Mouse (Mus musculus) thymus, postnatal 14 days (tissue): ENCODE data around the gene Map2k7.

ENCODE experiments used
- DNase-seq: peaks from one replicate; pipeline ENCODE4 v3.0.0; 2021

The Map2k7 gene

DNA sequence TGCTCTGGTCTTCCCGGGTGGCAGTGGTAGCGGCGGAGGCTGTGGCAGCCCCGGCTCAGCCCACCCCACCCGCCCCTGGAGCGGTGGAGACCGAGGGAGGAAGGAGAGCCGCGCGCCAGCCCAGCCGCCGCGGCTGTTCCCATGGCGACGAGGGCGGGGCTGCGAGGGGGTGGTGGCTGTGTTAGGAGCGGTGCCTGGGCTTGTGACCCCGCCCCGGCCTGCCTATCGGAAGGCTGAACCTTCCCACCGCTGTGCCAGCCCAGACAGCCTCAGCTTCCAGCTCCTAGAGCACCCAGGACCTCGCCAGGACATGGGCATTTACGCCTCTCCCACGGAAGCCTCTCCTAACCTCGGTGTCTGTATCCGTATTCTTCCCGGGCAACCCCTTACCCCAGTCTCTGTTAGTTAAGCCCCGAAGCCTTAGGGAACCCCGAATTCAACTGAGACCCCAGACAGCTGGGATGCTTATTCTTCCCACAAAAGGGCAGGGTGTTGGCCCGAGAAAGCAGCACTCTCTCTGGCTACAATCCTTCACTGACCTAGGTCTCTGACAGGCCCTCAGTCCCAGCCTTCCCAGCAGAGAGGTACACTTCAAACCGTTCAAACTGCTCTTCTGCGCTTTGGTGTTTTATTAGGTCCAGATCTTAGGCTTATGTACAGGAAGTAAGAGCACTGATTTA lies 20.7 kb downstream of the Map2k7 start, which contains the start of gene Ctxn1:
Gene Ctxn1, minus strand, starts transcription at position 150 of the 680 bp plus-strand sequence.
- peak; percentile 99 for DNase-seq

DNA sequence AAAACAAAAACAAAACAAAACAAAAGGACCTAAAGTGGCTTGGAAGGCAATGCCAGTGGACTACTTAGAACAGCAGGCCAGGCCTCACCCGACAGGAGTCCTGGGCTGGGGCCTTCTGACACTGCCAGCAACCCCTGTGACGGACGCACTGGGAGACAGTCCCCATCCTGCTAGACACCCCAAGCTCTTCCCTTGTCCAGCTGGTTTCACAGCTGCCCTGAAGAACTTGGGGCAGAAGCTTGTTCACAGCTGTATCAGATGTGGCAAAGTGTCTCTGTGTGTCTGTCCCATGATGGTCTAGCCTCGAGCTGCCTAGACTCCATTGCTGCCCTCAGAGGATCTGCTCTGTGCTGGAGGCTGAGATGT lies 21.2 kb downstream of the Map2k7 start:
- no peak for DNase-seq

DNA sequence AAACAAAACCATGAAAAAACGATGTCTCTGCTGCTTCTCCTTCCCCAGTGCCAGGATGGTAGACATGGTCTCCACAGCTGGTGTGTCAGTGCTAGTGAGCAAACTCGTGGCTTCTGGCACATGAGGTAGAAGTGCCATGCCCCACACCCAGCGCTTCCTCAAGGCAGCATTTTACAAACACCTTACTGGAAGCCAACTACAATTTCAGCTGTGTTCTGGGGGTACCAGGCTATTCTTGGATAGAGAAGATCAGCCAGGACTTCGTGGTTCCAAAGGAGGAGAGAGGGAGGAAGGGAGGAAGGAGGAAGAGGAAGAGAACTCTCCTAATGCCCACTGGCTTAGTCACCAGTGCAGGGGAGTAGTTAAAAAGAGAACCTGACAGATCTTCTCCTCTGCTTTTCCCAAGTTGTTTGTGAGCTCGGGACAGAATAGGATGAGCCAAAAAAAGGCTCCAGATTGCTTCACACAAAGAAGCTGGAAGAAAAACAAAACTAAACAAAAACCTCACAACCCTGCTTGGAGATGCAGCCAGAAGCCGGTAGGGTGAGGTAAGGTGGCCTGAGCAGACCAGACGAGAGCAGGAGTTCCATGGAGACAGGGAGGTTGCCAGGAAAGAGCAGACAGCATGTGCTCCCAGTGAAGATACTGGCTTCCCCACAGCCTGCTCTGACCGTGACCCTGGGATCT lies 24.7 kb downstream of the Map2k7 start:
- DNase-seq: no peak

DNA sequence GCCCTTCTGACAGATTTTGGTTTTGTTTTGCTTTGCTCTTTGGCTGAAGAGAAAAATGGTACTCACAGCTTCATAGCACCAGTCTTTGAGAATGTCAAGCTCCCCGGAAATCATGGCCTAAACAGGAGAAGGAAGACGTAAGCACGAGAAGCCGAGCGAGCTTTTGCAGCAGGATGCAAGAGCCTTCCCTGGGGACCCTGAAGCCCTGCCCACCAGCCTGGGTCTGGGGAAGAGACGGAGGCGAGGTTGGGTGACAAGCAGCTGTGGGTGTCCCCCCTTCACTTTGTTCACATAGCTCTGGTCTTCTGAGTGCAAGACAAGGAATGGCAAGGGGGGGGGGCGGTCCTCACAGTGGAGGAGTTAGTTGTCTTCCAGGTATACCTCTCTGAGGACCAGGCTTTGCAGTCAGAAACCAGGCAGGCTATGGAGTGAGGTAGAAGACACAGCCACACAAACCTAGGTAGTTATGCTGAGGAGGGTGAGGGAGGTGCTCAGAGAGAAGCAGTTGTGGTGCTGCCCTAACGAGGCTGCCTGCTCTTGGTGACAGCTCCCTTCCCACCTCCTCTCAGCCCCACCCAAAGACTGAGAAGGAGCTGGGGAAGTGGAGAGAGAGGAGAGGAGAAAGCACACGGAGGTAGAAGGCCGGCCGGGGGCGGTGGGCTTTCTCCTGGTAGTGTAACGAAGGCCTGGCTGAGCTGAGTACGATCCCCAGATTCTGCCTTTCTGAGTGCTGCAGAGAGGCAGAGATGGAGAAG lies 26.8 kb downstream of the Map2k7 start:
- no peak for DNase-seq

DNA sequence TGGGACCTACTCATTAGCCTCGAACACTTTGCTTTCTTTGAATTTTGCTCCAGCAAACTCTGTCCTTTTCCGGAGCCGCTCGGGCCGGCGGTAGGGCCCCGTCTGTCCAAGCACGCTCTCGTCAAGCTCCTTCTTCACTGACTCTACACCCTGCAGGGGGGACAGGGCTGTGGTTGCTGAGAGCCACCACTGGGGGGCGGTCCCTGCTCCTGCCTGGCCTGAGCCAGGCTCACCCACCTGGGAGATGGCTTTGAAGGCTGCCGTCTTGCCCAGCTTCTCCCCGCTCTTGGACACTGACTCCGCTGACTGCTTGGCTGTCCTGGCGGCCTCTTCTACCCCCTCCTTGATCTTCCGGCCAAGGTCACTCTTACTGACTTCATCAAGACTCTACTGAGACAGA lies 29.1 kb downstream of the Map2k7 start:
- peak; percentile 37 for DNase-seq

DNA sequence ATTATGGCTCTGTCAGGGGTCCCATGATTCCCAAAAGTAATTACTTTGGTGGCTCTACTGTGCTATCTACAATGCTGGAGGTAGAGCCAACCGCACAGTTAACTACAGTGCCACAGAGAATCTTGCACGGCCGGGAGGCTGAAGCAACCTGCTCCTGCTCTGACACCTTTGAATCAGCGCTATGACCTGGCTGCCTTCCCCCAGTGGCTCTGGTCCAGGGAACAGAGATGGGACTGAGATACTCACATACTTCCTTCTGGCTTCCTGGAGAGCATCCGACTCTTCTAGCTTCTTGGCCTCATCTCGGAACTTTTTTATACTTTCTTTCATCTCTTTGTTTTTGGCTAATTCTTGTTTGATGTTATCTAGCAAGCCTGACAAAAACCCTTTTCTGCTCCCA lies 31.1 kb downstream of the Map2k7 start:
- DNase-seq: no peak

DNA sequence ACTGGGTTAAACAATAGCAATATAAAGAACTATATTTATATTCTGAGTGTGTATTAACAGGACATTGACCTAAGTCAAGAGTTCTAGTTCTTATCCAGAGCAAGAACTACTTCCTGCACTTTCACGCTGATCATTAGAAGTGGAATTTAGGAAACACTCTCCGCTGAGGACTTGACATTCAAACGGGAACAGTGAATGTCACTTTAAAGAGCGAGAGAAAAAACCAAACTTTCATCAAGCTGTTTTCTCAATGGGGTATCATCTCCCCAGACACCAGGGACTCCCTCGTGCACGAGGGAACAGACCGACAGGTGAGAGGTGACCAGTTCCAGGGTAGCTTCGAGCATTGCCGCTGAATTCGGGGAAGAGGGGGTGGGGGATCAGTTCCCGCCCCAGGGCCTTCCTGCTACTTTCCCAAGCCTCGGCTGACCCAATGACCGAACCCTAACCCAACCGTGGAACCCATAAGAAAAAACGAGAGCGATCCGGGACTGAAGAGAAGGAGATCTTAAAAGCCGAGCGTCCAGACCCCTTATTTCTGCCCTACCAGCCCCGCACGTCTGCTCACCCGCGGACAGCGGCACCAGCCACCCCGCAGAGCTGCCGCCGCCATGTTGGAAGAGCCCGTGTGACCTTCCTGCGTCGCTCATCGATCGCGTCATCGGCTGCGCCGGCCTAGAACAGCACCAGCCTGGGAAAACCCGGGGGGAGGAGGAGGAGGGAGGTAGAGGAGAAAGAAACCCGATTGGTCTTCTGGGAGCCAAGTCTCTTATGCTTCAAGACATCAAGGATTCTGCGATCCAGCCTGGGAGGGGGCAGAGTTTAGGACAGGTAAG lies 37.0 kb downstream of the Map2k7 start, which contains the start of gene Timm44:
Gene Timm44, minus strand, starts transcription at position 639 of the 836 bp plus-strand sequence.
- peak; percentile 95 for DNase-seq

DNA sequence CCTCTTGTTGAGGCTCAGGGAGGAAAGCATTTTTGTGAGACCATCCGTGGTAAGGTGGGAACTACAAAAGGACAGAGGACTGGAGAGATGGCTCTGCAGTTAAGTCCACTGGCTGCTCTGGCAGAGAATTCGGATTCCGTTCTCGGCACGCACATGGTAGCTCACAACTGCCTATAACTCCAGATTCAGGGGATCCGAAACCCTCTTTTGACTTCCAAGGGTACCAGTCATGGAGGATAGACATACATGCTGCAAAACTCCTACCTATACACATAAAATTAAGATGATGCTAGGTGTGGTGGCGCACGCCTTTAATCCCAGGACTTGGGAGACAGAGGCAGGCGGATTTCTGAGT lies 37.5 kb downstream of the Map2k7 start:
- DNase-seq: no peak

DNA sequence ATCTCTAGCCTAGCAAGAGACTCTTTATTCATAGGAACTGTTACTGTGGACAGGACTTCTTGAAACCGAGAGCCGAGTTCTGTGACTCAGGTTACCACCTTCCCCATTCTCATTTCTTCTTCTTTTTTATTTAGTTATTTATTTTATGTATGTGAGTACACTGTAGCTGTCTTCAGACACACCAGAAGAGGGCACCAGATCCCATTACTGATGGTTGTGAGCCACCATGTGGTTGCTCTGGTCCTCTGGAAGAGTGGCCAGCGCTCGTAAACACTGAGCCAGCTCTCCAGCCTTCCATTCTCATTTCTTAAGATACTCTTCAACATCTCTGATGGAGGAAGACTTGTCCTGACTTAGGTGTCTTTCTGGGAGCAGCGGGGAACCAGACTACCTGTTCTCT lies 54.2 kb downstream of the Map2k7 start:
- DNase-seq: no peak
